Mouse (Mus musculus): ENCODE results near the gene Gm47289. TPM values are rescaled to one million over a fixed set of nuclear protein-coding genes. Genes with fewer than 3 reads are reported as not detected.

Gm47289 gene
- polyA plus RNA-seq, 1 experiment: not detected

DNA sequence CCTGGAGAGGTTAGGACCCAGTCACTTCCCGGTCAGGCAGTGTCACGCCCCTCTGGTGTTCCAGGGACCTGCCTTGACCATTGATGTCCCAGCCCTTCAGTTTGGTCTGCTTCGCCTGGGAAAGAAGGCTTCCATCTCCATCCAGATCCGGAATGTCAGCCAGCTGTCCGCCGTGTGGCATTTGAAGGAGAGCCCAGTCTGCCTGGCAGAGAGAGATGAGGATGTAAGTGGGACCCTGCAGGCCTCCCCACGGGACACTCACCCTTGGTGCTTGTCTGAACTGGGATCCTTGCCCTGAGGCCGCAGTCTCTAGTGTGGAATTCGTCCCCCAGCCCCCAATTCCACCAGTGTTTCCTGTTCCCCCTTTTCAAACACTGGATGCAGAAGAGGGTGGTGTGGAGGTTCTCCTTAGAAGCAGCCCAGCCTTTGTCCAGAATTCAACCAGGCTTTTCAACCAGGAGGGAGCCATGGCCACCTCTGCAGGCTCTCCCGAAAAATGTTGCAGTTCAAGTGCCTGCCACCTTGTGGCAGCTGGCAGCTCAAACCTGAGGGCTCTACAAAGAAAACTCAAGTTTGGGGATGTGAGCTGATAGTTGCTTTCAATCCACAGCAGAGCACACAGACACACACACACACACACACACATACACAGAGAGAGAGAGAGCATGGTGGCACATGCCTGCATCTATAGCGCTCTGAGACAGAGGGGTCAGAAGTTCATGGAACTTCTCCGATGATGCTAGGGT is 30.4 kb upstream of the Gm47289 start:
- Histone ChIP-seq H3K27me3 (ENCODE audit: control insufficient read depth, insufficient read depth, low read length) (no peaks in the 10 kb centered on the region), H3K4me1 (ENCODE audit: control insufficient read depth, insufficient read depth, low read length) (no peaks in the 10 kb centered on the region; the same call in 1 of the 2 replicates), H3K4me3 (replicated peaks; ENCODE audit: insufficient read depth, low read depth, low read length) (no peak overlapping the region), H3K27ac (ENCODE audit: insufficient read depth, low read length) (no peak overlapping the region)
- DNase-seq: no peak
- 45% methylated on average over 12 of the region's 12 CpGs for WGBS
- TF ChIP-seq POLR2A (IDR thresholded peaks at IDR 0.05; ENCODE audit: borderline replicate concordance, insufficient read depth, low read length): no peak
- TF ChIP-seq CTCF (IDR thresholded peaks at IDR 0.05; ENCODE audit: borderline replicate concordance, insufficient read depth, low read depth, low read length): no peak

DNA sequence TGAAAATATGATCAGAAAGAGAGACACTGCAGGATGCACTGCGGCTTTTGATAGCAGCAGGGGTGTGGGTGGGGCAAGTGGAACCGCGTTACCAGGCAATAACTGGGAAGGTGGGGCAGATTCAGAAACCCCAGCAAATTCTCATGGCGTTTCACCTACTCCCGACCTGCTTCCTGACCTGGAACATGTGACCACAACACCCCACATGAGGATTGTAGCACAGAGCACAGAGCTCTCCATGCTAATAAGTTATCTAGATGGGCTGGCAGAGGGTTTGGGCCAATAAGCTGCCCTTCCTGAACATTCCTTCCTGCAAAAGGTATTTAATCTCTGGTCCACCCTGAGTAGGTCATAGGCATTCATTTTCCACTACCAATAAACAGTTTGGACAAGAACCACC is 28.3 kb upstream of the Gm47289 start:
- 65% methylated on average over 5 of the region's 5 CpGs for WGBS
- no peak for DNase-seq
- no peak overlapping the region for H3K27ac ChIP-seq (ENCODE audit: insufficient read depth, low read length)
- H3K27me3 ChIP-seq (ENCODE audit: control insufficient read depth, insufficient read depth, low read length): no peaks in the 10 kb centered on the region
- no peak overlapping the region for H3K4me3 ChIP-seq (replicated peaks; ENCODE audit: insufficient read depth, low read depth, low read length)
- no peak for TF ChIP-seq CTCF (IDR thresholded peaks at IDR 0.05; ENCODE audit: borderline replicate concordance, insufficient read depth, low read depth, low read length)
- no peak for TF ChIP-seq POLR2A (IDR thresholded peaks at IDR 0.05; ENCODE audit: borderline replicate concordance, insufficient read depth, low read length)
- H3K4me1 ChIP-seq (ENCODE audit: control insufficient read depth, insufficient read depth, low read length): no peaks in the 10 kb centered on the region; the same call in 1 of the 2 replicates

DNA sequence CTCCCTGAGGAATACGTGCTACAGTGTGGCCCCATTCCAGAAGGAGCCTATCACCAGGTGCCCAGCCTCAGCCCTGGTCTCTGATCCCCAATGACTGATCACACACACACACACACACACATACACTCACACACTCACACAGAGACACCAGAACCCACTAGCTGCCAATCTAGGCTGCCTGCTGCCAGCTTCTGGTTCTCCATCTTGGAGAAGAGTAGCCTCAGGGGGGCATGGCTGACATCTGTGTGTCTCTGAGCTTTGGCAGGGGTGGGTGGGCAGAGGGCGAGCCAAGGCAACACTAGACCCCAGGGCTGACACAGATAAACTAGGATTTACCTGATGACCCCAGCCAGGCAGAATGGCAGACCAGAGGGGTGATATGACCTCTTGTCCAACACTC is 20.1 kb upstream of the Gm47289 start:
- H3K27ac ChIP-seq (ENCODE audit: insufficient read depth, low read length): no peak overlapping the region
- WGBS: 45% methylated on average over 2 of the region's 2 CpGs
- H3K27me3 ChIP-seq (ENCODE audit: control insufficient read depth, insufficient read depth, low read length): no peaks in the 10 kb centered on the region
- no peak overlapping the region for H3K4me3 ChIP-seq (replicated peaks; ENCODE audit: insufficient read depth, low read depth, low read length)
- H3K4me1 ChIP-seq (ENCODE audit: control insufficient read depth, insufficient read depth, low read length): 0 out of 2 replicates have a peak, but pooled peaks cover under 1% of the 10 kb centered on the region
- no peak for DNase-seq
- TF ChIP-seq POLR2A (IDR thresholded peaks at IDR 0.05; ENCODE audit: borderline replicate concordance, insufficient read depth, low read length): no peak

- Histone ChIP-seq H3K27ac (ENCODE audit: insufficient read depth, low read length) (no peak overlapping the region), H3K4me1 (ENCODE audit: control insufficient read depth, insufficient read depth, low read length) (peaks cover 6% of the 10 kb centered on the region; the same call in 1 of the 2 replicates), H3K4me3 (replicated peaks; ENCODE audit: insufficient read depth, low read depth, low read length) (no peak overlapping the region), H3K27me3 (ENCODE audit: control insufficient read depth, insufficient read depth, low read length) (no peaks in the 10 kb centered on the region)
- DNase-seq: no peak
- 95% methylated on average over 5 of the region's 5 CpGs for WGBS
- TF ChIP-seq POLR2A (IDR thresholded peaks at IDR 0.05; ENCODE audit: borderline replicate concordance, insufficient read depth, low read length): no peak
- no peak for TF ChIP-seq CTCF (IDR thresholded peaks at IDR 0.05; ENCODE audit: borderline replicate concordance, insufficient read depth, low read depth, low read length)
These were observed 16.9 kb upstream of the Gm47289 start for GRCm38 (mm10) chr9:119142066-119142465.

DNA sequence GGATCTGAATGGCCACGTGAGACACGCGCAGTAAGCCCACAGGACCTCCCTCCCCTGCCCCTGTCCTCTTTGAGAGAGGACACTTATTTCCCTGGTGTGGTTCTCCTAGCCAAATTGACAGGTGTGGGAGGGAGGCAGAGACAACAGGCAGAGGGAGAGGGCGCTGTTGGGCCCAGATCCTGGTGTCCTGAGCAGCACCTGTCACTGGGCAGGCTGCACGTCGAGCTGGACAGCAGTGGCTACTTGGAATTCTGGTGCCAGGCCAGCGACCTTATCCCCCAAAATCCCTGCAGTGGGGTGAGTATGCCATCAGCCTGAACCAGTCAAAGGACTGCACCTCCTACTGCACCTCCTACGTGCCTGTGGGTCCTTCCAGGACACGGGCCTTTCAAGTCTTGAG is 15.6 kb upstream of the Gm47289 start:
- TF ChIP-seq POLR2A (IDR thresholded peaks at IDR 0.05; ENCODE audit: borderline replicate concordance, insufficient read depth, low read length) (no peak), CTCF (IDR thresholded peaks at IDR 0.05; ENCODE audit: borderline replicate concordance, insufficient read depth, low read depth, low read length) (no peak)
- WGBS: 74% methylated on average over 9 of the region's 9 CpGs

DNA sequence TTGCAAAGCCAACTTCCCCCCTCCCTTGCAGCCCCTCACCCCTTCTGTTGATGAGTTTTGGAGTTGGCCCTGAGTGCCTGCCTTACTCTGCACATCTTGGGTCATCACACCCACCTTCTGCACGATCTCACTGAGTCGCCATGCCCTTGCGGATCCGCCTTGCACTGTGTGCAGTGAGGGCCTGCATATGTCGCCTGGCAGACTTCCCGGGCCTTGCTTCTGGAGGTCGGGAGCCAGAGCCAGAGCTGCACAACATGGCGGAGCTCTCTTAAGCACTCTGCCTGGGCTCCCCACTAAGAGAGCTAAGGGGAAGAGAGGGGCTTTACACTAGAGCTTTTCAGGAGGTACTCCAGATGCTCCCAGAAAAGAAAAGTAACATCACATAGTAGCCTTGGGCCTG is 14.3 kb upstream of the Gm47289 start:
- DNase-seq: peak; percentile 48 to 63
- TF ChIP-seq POLR2A (IDR thresholded peaks at IDR 0.05; ENCODE audit: borderline replicate concordance, insufficient read depth, low read length): no peak
- TF ChIP-seq CTCF (IDR thresholded peaks at IDR 0.05; ENCODE audit: borderline replicate concordance, insufficient read depth, low read depth, low read length): no peak
- Histone ChIP-seq H3K4me3 (replicated peaks; ENCODE audit: insufficient read depth, low read depth, low read length) (no peak overlapping the region), H3K4me1 (ENCODE audit: control insufficient read depth, insufficient read depth, low read length) (peaks cover 6% of the 10 kb centered on the region; the same call in 1 of the 2 replicates), H3K27me3 (ENCODE audit: control insufficient read depth, insufficient read depth, low read length) (no peaks in the 10 kb centered on the region), H3K27ac (ENCODE audit: insufficient read depth, low read length) (no peak overlapping the region)
- 10% methylated on average over 8 of the region's 8 CpGs for WGBS

More for the DNA sequence above, 15.6 kb upstream of the Gm47289 start:
- Histone ChIP-seq H3K4me3 (replicated peaks; ENCODE audit: insufficient read depth, low read depth, low read length) (no peak overlapping the region), H3K27me3 (ENCODE audit: control insufficient read depth, insufficient read depth, low read length) (no peaks in the 10 kb centered on the region), H3K4me1 (ENCODE audit: control insufficient read depth, insufficient read depth, low read length) (peaks cover 6% of the 10 kb centered on the region; the same call in 1 of the 2 replicates), H3K27ac (ENCODE audit: insufficient read depth, low read length) (no peak overlapping the region)
- no peak for DNase-seq

GRCm38 (mm10) chr9:119145137-119145536 is 13.8 kb upstream of the Gm47289 start:
- no peak for DNase-seq
- Histone ChIP-seq H3K4me1 (ENCODE audit: control insufficient read depth, insufficient read depth, low read length) (peaks cover 6% of the 10 kb centered on the region; the same call in 1 of the 2 replicates), H3K4me3 (replicated peaks; ENCODE audit: insufficient read depth, low read depth, low read length) (no peak overlapping the region), H3K27ac (ENCODE audit: insufficient read depth, low read length) (no peak overlapping the region), H3K27me3 (ENCODE audit: control insufficient read depth, insufficient read depth, low read length) (no peaks in the 10 kb centered on the region)
- WGBS: 66% methylated on average over 10 of the region's 10 CpGs
- TF ChIP-seq CTCF (IDR thresholded peaks at IDR 0.05; ENCODE audit: borderline replicate concordance, insufficient read depth, low read depth, low read length): no peak
- no peak for TF ChIP-seq POLR2A (IDR thresholded peaks at IDR 0.05; ENCODE audit: borderline replicate concordance, insufficient read depth, low read length)

DNA sequence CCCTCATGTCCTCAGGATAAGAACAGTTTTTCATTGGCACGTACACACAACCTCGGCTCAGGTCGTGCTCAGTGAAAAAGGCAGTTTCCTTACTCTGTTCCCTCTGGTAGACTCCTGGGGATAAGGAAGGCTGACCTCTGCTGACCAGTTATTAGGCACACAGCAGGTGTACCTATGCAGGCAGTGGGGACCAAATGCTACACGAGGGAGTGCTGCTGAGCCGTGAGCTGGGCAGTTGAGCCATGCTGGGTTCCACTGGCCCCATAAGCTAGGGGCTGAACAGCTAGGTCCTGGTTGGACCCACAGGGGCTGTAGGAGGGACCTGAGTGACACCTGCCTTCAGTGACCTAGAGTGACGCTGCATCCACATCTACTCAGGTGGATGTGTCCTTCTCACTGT is 13.3 kb upstream of the Gm47289 start:
- WGBS: 47% methylated on average over 6 of the region's 6 CpGs
- H3K4me1 ChIP-seq (ENCODE audit: control insufficient read depth, insufficient read depth, low read length): peaks cover 6% of the 10 kb centered on the region; the same call in 1 of the 2 replicates
- no peak for DNase-seq
- no peak for TF ChIP-seq CTCF (IDR thresholded peaks at IDR 0.05; ENCODE audit: borderline replicate concordance, insufficient read depth, low read depth, low read length)
- no peak for TF ChIP-seq POLR2A (IDR thresholded peaks at IDR 0.05; ENCODE audit: borderline replicate concordance, insufficient read depth, low read length)
- H3K4me3 ChIP-seq (replicated peaks; ENCODE audit: insufficient read depth, low read depth, low read length): no peak overlapping the region
- H3K27ac ChIP-seq (ENCODE audit: insufficient read depth, low read length): no peak overlapping the region
- no peaks in the 10 kb centered on the region for H3K27me3 ChIP-seq (ENCODE audit: control insufficient read depth, insufficient read depth, low read length)

Measured in cerebellum, adult 2 months (tissue).